Mouse (Mus musculus): Measurements from ENCODE around the gene Hmga1.

- TF ChIP-seq POLR2A (IDR thresholded peaks at IDR 0.05; ENCODE audit: extremely low read depth, insufficient read depth, low read length) (no peak), CTCF (IDR thresholded peaks at IDR 0.05; ENCODE audit: low read depth, low read length) (no peak)
Measured at GRCm38 (mm10) chr17:27555075-27555511, 1.2 kb upstream of the Hmga1 start.
